8 mouse cellular contexts compared by ENCODE assay signal in genomic region chr17:34392321-34392720, GRCm38 (mm10). TPM values are rescaled to one million over a fixed set of nuclear protein-coding genes. Genes with fewer than 3 reads are reported as not detected.
A peak's percentile ranks its signal among the peaks of the same experiment; 100 is the strongest.
DNase-seq lines count a peak whose midpoint lies in the region; ATAC-seq and TF ChIP-seq lines count a peak whose summit lies in the region.
"Had no signal": no experiment of that assay in that cellular context is flagged by ENCODE, and none has a peak within 500 bp of the region (broad histone marks: within the 10 kb centered on the region; RNA-seq: fewer than 3 reads in every experiment).

No protein-coding gene starts in this region.

- TF ChIP-seq POLR2A in CH12.LX (IDR thresholded peaks at IDR 0.05; ENCODE audit: low read depth, low read length), result peak; percentile 27; the same call in 1 of the 2 replicates

- H3K27me3 ChIP-seq in CH12.LX (replicated peaks), result no peaks in the 10 kb centered on the region
- H3K27me3 ChIP-seq in forebrain, embryonic 11.5 days (ENCODE audit: control insufficient read depth, insufficient read depth, low read length), result no peaks in the 10 kb centered on the region; the same call in 1 of the 2 replicates
- H3K27me3 ChIP-seq in hindbrain, embryonic 10.5 days (ENCODE audit: insufficient read depth, poor library complexity, severe bottlenecking), result peaks cover 16% of the 10 kb centered on the region
- peaks cover 13% of the 10 kb centered on the region for H3K27me3 ChIP-seq in limb, embryonic 10.5 days (ENCODE audit: low read depth, poor library complexity, severe bottlenecking)

- H3K4me1 ChIP-seq in CH12.LX (ENCODE audit: control insufficient read depth in 1 of 2, insufficient read depth in 2 of 2), result peaks cover 4 to 18% of the 10 kb centered on the region in 2 experiments
- H3K4me1 ChIP-seq in forebrain, embryonic 11.5 days (replicated peaks; ENCODE audit: control insufficient read depth, insufficient read depth, low read length), result no peaks in the 10 kb centered on the region
- 0 out of 2 replicates have a peak, but pooled peaks cover 9% of the 10 kb centered on the region for H3K4me1 ChIP-seq in hindbrain, embryonic 10.5 days (replicated peaks)
- H3K4me1 ChIP-seq in limb, embryonic 10.5 days, result peaks cover 5% of the 10 kb centered on the region; the same call in 1 of the 2 replicates

- peak; percentile 55; the same call in 1 of the 2 replicates for ATAC-seq in forebrain, embryonic 11.5 days (replicated peaks; ENCODE audit: low FRiP score)
- ATAC-seq in megakaryocyte progenitor cell, adult 5-6 weeks (replicated peaks; ENCODE audit: poor library complexity), result peak; percentile 88

- H3K27ac ChIP-seq in CH12.LX (ENCODE audit: insufficient read depth, low read depth), result no peak overlapping the region
- H3K27ac ChIP-seq in forebrain, embryonic 11.5 days (ENCODE audit: low read depth, low read length), result no peak overlapping the region
- H3K27ac ChIP-seq in hindbrain, embryonic 10.5 days, result peak overlapping the region; percentile 67
- peak overlapping the region; percentile 56 for H3K27ac ChIP-seq in limb, embryonic 10.5 days

- H3K4me2 ChIP-seq in CH12.LX (ENCODE audit: insufficient read depth, low read depth, poor library complexity, severe bottlenecking), result peak overlapping the region; percentile 63
- H3K4me2 ChIP-seq in forebrain, embryonic 11.5 days (ENCODE audit: low read depth, low read length, severe bottlenecking), result peak overlapping the region; percentile 54

- TF ChIP-seq RAD21 in CH12.LX (IDR thresholded peaks at IDR 0.05; ENCODE audit: low read depth, low read length), result no peak

- DNase-seq in CH12.LX (ENCODE audit: extremely low read depth) (no peak), ZHBTc4 (ENCODE audit: low read depth, low spot score) (peak; percentile 40)
- DNase-seq in forebrain, embryonic 11.5 days (ENCODE audit: low spot score), result peak; percentile 72
- DNase-seq in hindbrain, embryonic 10.5 days (ENCODE audit: low spot score), result peak; percentile 62
- peak; percentile 68 for DNase-seq in limb, embryonic 10.5 days (ENCODE audit: low spot score)
- DNase-seq in testis, postnatal 10 days (ENCODE audit: low spot score), result peak; percentile 44

- 5% methylated on average over 24 of the region's 24 CpGs for WGBS in forebrain, embryonic 11.5 days
- 4% methylated on average over 24 of the region's 24 CpGs for WGBS in hindbrain, embryonic 10.5 days
- 5% methylated on average over 24 of the region's 24 CpGs for WGBS in limb, embryonic 10.5 days

- no peaks in the 10 kb centered on the region for H3K36me3 ChIP-seq in CH12.LX (replicated peaks in 1 of 2; ENCODE audit: control insufficient read depth in 1 of 2, insufficient read depth in 1 of 2, low read length in 1 of 2)
- no peaks in the 10 kb centered on the region for H3K36me3 ChIP-seq in forebrain, embryonic 11.5 days (ENCODE audit: control insufficient read depth, insufficient read depth, low read length)
- H3K36me3 ChIP-seq in hindbrain, embryonic 10.5 days, result no peaks in the 10 kb centered on the region
- no peaks in the 10 kb centered on the region for H3K36me3 ChIP-seq in limb, embryonic 10.5 days

- H3K9me3 ChIP-seq in CH12.LX (replicated peaks; ENCODE audit: low read length), result no peaks in the 10 kb centered on the region
- H3K9me3 ChIP-seq in forebrain, embryonic 11.5 days (ENCODE audit: control insufficient read depth, low read length), result no peaks in the 10 kb centered on the region
- no peaks in the 10 kb centered on the region for H3K9me3 ChIP-seq in hindbrain, embryonic 10.5 days
- H3K9me3 ChIP-seq in limb, embryonic 10.5 days (replicated peaks), result no peaks in the 10 kb centered on the region

- TF ChIP-seq CTCF in CH12.LX (conservative IDR thresholded peaks at IDR 0.05 in 1 of 2, IDR thresholded peaks at IDR 0.05 in 1 of 2; ENCODE audit: low read depth in 2 of 2, low read length in 2 of 2), result no peak

- no peak for TF ChIP-seq EP300 in CH12.LX (IDR thresholded peaks at IDR 0.05; ENCODE audit: low read length)

- in situ Hi-C loops in CH12.LX (cut with MboI; ENCODE audit: low pct_ligation_motif_present, low pct_unique_long_range_greater_than_20kb, low sequenced_read_pairs), result no loop called here

- H3K9ac ChIP-seq in CH12.LX (ENCODE audit: insufficient read depth, low read depth), result peak overlapping the region; percentile 35; the same call in 1 of the 2 replicates
- H3K9ac ChIP-seq in forebrain, embryonic 11.5 days (ENCODE audit: low read length), result peak overlapping the region; percentile 51

- no peaks in the 10 kb centered on the region for H3K79me2 ChIP-seq in CH12.LX (replicated peaks; ENCODE audit: control insufficient read depth, extremely low read depth, insufficient read depth, poor library complexity, severe bottlenecking)

- peak overlapping the region in 2 of 3 experiments; percentile 31 to 58 for H3K4me3 ChIP-seq in CH12.LX (replicated peaks in 1 of 3; ENCODE audit: low read depth in 2 of 3, low read length in 2 of 3, poor library complexity in 1 of 3)
- H3K4me3 ChIP-seq in forebrain, embryonic 11.5 days (ENCODE audit: low read depth, low read length), result peak overlapping the region; percentile 24
- peak overlapping the region; percentile 50 for H3K4me3 ChIP-seq in hindbrain, embryonic 10.5 days
- H3K4me3 ChIP-seq in limb, embryonic 10.5 days, result peak overlapping the region; percentile 50
- H3K4me3 ChIP-seq: erythroblast, embryonic 14.5 days had no signal

- dilution Hi-C loops in CH12.LX (cut with MboI; ENCODE audit: extremely low pct_ligation_motif_present, extremely low pct_unique_long_range_greater_than_20kb, low sequenced_read_pairs), result no loop called here

TF ChIP-seq in CH12.LX, 34 proteins besides CTCF, POLR2A, EP300 and RAD21 (continues in another document):
- 0 out of 2 replicates have a peak, but pooled peaks have one; percentile 30 for TF ChIP-seq MXI1 (IDR thresholded peaks at IDR 0.05; ENCODE audit: low read depth, low read length)
- TF ChIP-seq NELFE (IDR thresholded peaks at IDR 0.05; ENCODE audit: low read depth, low read length), result no peak; the same call in 1 of the 2 replicates
- TF ChIP-seq JUN (IDR thresholded peaks at IDR 0.05; ENCODE audit: insufficient read depth, low read depth, low read length), result no peak
- no peak for TF ChIP-seq CHD2 (IDR thresholded peaks at IDR 0.05; ENCODE audit: low read length)
- 0 out of 2 replicates have a peak, but pooled peaks have one; percentile 27 for TF ChIP-seq MAZ (IDR thresholded peaks at IDR 0.05; ENCODE audit: low read depth, low read length)
- no peak for TF ChIP-seq MAFK (IDR thresholded peaks at IDR 0.05; ENCODE audit: insufficient replicate concordance, low read length)
- TF ChIP-seq IRF4 (IDR thresholded peaks at IDR 0.05; ENCODE audit: low read depth, low read length), result no peak
- TF ChIP-seq CHD1 (IDR thresholded peaks at IDR 0.05; ENCODE audit: low read depth, low read length), result no peak
- TF ChIP-seq TBP (conservative IDR thresholded peaks at IDR 0.05; ENCODE audit: low read depth, low read length), result no peak
- no peak for TF ChIP-seq ZMIZ1 (IDR thresholded peaks at IDR 0.05; ENCODE audit: low read depth, low read length)
- peak; percentile 30; the same call in 1 of the 2 replicates for TF ChIP-seq HCFC1 (IDR thresholded peaks at IDR 0.05; ENCODE audit: low read depth, low read length)
- TF ChIP-seq BHLHE40 (IDR thresholded peaks at IDR 0.05; ENCODE audit: low read depth, low read length), result no peak
- no peak for TF ChIP-seq USF1 (IDR thresholded peaks at IDR 0.05; ENCODE audit: low read depth, low read length)
- peak; percentile 29; the same call in 1 of the 2 replicates for TF ChIP-seq MAX (IDR thresholded peaks at IDR 0.05; ENCODE audit: low read length)
- TF ChIP-seq MEF2A (IDR thresholded peaks at IDR 0.05; ENCODE audit: borderline replicate concordance, low read depth, low read length), result no peak
- peak; percentile 52; the same call in 1 of the 2 replicates for TF ChIP-seq E2F4 (IDR thresholded peaks at IDR 0.05; ENCODE audit: insufficient replicate concordance, low read depth, low read length)
- no peak for TF ChIP-seq ZKSCAN1 (IDR thresholded peaks at IDR 0.05; ENCODE audit: borderline replicate concordance, low read depth, low read length)
- no peak for TF ChIP-seq UBTF (IDR thresholded peaks at IDR 0.05; ENCODE audit: low read depth, low read length)
- TF ChIP-seq KAT2A (IDR thresholded peaks at IDR 0.05; ENCODE audit: insufficient replicate concordance, low read length), result no peak
- TF ChIP-seq USF2 (conservative IDR thresholded peaks at IDR 0.05; ENCODE audit: low read depth, low read length), result no peak

RNA-seq across cellular contexts. Expression of gene BC051142, which starts 6.3 kb away (rescaled TPM):
- not detected in 2 replicates for total RNA-seq in CH12.LX (2012; rRNA removed)
- 0.28 TPM in 1 of 2 replicates, not detected in the other for total RNA-seq in CH12.LX (2014; rRNA removed)
- 0.83 and 1.0 TPM in 2 replicates for polyA plus RNA-seq in CH12.LX (2012; ENCODE audit: insufficient read length, low read depth)
- polyA plus RNA-seq in forebrain, embryonic 11.5 days (2014; fragmentation: Nextera tagmentation; extraction: Ambion mirVana), result 1.5 and 2.1 TPM in 2 replicates
- 1.4 and 2.0 TPM in 2 replicates for polyA plus RNA-seq in hindbrain, embryonic 10.5 days (2016; fragmentation: Nextera tagmentation; extraction: Ambion mirVana)
- polyA plus RNA-seq in limb, embryonic 10.5 days (2016; fragmentation: Nextera tagmentation; extraction: Ambion mirVana), result 0.53 and 1.3 TPM in 2 replicates
- total RNA-seq in megakaryocyte progenitor cell, adult 5-6 weeks (2015), result 1.7 and 4.5 TPM in 2 replicates
- total RNA-seq in megakaryocyte progenitor cell, adult 5-6 weeks (2017), result 1.0 and 2.4 TPM in 2 replicates
- polyA plus RNA-seq: erythroblast, embryonic 14.5 days had no signal

RNA-seq across cellular contexts. Expression of gene Btnl1, which starts 15.4 kb away (rescaled TPM):
- total RNA-seq in CH12.LX (2012; rRNA removed) (0.08 TPM in 1 of 2 replicates, not detected in the other), CH12.LX (2014; rRNA removed) (0.14 TPM in 1 of 2 replicates, not detected in the other)
- 0.11 TPM in 1 of 2 replicates, not detected in the other for polyA plus RNA-seq in CH12.LX (2012; ENCODE audit: insufficient read length, low read depth)
- not detected in 2 replicates for polyA plus RNA-seq in forebrain, embryonic 11.5 days (2014; fragmentation: Nextera tagmentation; extraction: Ambion mirVana)
- not detected in 2 replicates for polyA plus RNA-seq in hindbrain, embryonic 10.5 days (2016; fragmentation: Nextera tagmentation; extraction: Ambion mirVana)
- not detected in 2 replicates for polyA plus RNA-seq in limb, embryonic 10.5 days (2016; fragmentation: Nextera tagmentation; extraction: Ambion mirVana)
- not detected in 2 replicates for total RNA-seq in megakaryocyte progenitor cell, adult 5-6 weeks (2015)
- not detected in 2 replicates for total RNA-seq in megakaryocyte progenitor cell, adult 5-6 weeks (2017)
- polyA plus RNA-seq: erythroblast, embryonic 14.5 days had no signal

RNA-seq across cellular contexts. Expression of gene Btnl2, which starts 37.7 kb away (rescaled TPM):
- total RNA-seq in CH12.LX (2012; rRNA removed) (1.1 and 1.2 TPM in 2 replicates), CH12.LX (2014; rRNA removed) (1.9 and 2.0 TPM in 2 replicates)
- polyA plus RNA-seq in CH12.LX (2012; ENCODE audit: insufficient read length, low read depth), result 4.8 and 5.6 TPM in 2 replicates
- not detected in 2 replicates for polyA plus RNA-seq in forebrain, embryonic 11.5 days (2014; fragmentation: Nextera tagmentation; extraction: Ambion mirVana)
- not detected in 2 replicates for polyA plus RNA-seq in hindbrain, embryonic 10.5 days (2016; fragmentation: Nextera tagmentation; extraction: Ambion mirVana)
- polyA plus RNA-seq in limb, embryonic 10.5 days (2016; fragmentation: Nextera tagmentation; extraction: Ambion mirVana), result not detected in 2 replicates
- not detected in 2 replicates for total RNA-seq in megakaryocyte progenitor cell, adult 5-6 weeks (2015)
- total RNA-seq in megakaryocyte progenitor cell, adult 5-6 weeks (2017), result not detected in 2 replicates
- polyA plus RNA-seq: erythroblast, embryonic 14.5 days had no signal

Comparison
In these comparisons a context has a peak if more than half of its experiments do, and no peak if none do; other contexts are left out.
1. H3K27ac ChIP-seq: peak in hindbrain, embryonic 10.5 days (single experiment) and limb, embryonic 10.5 days (single experiment); none in CH12.LX (single experiment) and forebrain, embryonic 11.5 days (single experiment).
2. Peak in every context shown above with its lines, with median percentiles within 50 percentile points of each other: H3K4me3 ChIP-seq.